Mouse (Mus musculus) heart, embryonic 16.5 days (tissue): Measurements from ENCODE around the gene Capn2. TPM values are rescaled to one million over a fixed set of nuclear protein-coding genes. Genes with fewer than 3 reads are reported as not detected.

Experiments used
- ATAC-seq: fragments of 200-750 bp; cut with Nextera tagmentation; replicated peaks from 2 replicates; pipeline ENCODE4 v1.8.0; 2017; ENCODE audit warnings: moderate number of reproducible peaks; ENCODE audit not compliant: insufficient read depth, low FRiP score; ENCODE audit errors: extremely low read depth
- H3K27ac ChIP-seq: fragments of 300-500 bp; sonication (generic); 2 replicates; pipeline ENCODE4 v1.5.1; 2014; ENCODE audit warnings: mild to moderate bottlenecking, low read length, control low read depth, moderate library complexity
- H3K27me3 ChIP-seq: fragments of 300-500 bp; sonication (generic); 2 replicates; pipeline ENCODE4 v1.6.1; 2014; ENCODE audit warnings: low read length, mixed read lengths; ENCODE audit not compliant: control insufficient read depth, insufficient read depth
- H3K36me3 ChIP-seq: fragments of 300-500 bp; sonication (generic); 2 replicates; pipeline ENCODE4 v1.6.1; 2014; ENCODE audit not compliant: control insufficient read depth, insufficient read depth
- H3K4me1 ChIP-seq: fragments of 300-500 bp; sonication (generic); 2 replicates; pipeline ENCODE4 v1.6.1; 2014; ENCODE audit warnings: low read length, mixed read lengths; ENCODE audit not compliant: control insufficient read depth, insufficient read depth
- H3K4me2 ChIP-seq: fragments of 300-500 bp; sonication (generic); 2 replicates; pipeline ENCODE4 v1.6.1; 2014; ENCODE audit warnings: low read depth, mild to moderate bottlenecking, control low read depth, low read length
- H3K4me3 ChIP-seq: fragments of 300-500 bp; sonication (generic); 2 replicates; pipeline ENCODE4 v1.5.1; 2014; ENCODE audit warnings: mild to moderate bottlenecking, control low read depth, low read length
- H3K9ac ChIP-seq: fragments of 300-500 bp; sonication (generic); 2 replicates; pipeline ENCODE4 v1.6.1; 2014; ENCODE audit warnings: low read length, control low read depth
- H3K9me3 ChIP-seq: fragments of 300-500 bp; sonication (generic); replicated peaks from 2 replicates; pipeline ENCODE4 v1.6.1; 2016; ENCODE audit warnings: low read length; ENCODE audit not compliant: control insufficient read depth
- WGBS: fragments of 180-500 bp; shearing (Covaris S2); extraction: QIAGEN DNeasy Blood & Tissue Kit; methylation state at CpG from one replicate; pipeline ENCODE4 v1.1.7; 2014; 5-methylcytosine and 5-hydroxymethylcytosine counted together
- polyA plus RNA-seq: library from polyadenylated mRNA; unstranded; fragments of >200 nt; fragmentation: Nextera tagmentation; extraction: Ambion mirVana; gene quantifications from 2 replicates; pipeline ENCODE4 v1.2.1, GENCODE M21; 2015

Gene Capn2
- polyA plus RNA-seq, 1 experiment from 2014 or later: 91.1 TPM

GRCm38 (mm10) chr1:182506229-182506986 is 11.0 kb downstream of the Capn2 start:
- Histone ChIP-seq H3K27ac (peak overlapping the region; percentile 88), H3K4me2 (peak overlapping the region; percentile 14; the same call in 1 of the 2 replicates), H3K9me3 (no peaks in the 10 kb centered on the region), H3K27me3 (no peaks in the 10 kb centered on the region), H3K4me3 (no peak overlapping the region), H3K9ac (no peak overlapping the region; the same call in 1 of the 2 replicates), H3K36me3 (peaks cover 13% of the 10 kb centered on the region), H3K4me1 (peaks cover 46% of the 10 kb centered on the region)
- 26% methylated on average over 7 of the region's 7 CpGs for WGBS
- peak; percentile 75 for ATAC-seq

GRCm38 (mm10) chr1:182505291-182505690 is 12.1 kb downstream of the Capn2 start:
- H3K4me2 ChIP-seq: no peak overlapping the region
- peaks cover 54% of the 10 kb centered on the region for H3K4me1 ChIP-seq
- no peak for ATAC-seq
- no peak overlapping the region for H3K4me3 ChIP-seq
- H3K36me3 ChIP-seq: peaks cover 12% of the 10 kb centered on the region
- 90% methylated on average over 3 of the region's 3 CpGs for WGBS
- no peaks in the 10 kb centered on the region for H3K9me3 ChIP-seq
- H3K9ac ChIP-seq: no peak overlapping the region
- no peak overlapping the region; the same call in 1 of the 2 replicates for H3K27ac ChIP-seq
- H3K27me3 ChIP-seq: no peaks in the 10 kb centered on the region

- Histone ChIP-seq H3K4me2 (peak overlapping the region; percentile 27; the same call in 1 of the 2 replicates), H3K27ac (peak overlapping the region; percentile 55), H3K9me3 (no peaks in the 10 kb centered on the region), H3K27me3 (no peaks in the 10 kb centered on the region), H3K9ac (peak overlapping the region; percentile 35; the same call in 1 of the 2 replicates), H3K36me3 (peaks cover 6% of the 10 kb centered on the region), H3K4me1 (peaks cover 64% of the 10 kb centered on the region), H3K4me3 (no peak overlapping the region)
- WGBS: 0% methylated on average over 4 of the region's 4 CpGs
- peak; percentile 20; the same call in 1 of the 2 replicates for ATAC-seq
Observed at GRCm38 (mm10) chr1:182504223-182504622, 13.2 kb downstream of the Capn2 start.

GRCm38 (mm10) chr1:182503206-182503900 is 14.1 kb downstream of the Capn2 start:
- 77% methylated on average over 13 of the region's 13 CpGs for WGBS
- ATAC-seq: no peak
- Histone ChIP-seq H3K9ac (no peak overlapping the region), H3K27me3 (no peaks in the 10 kb centered on the region), H3K9me3 (no peaks in the 10 kb centered on the region), H3K4me2 (no peak overlapping the region), H3K4me1 (peaks cover 72% of the 10 kb centered on the region), H3K36me3 (no peaks in the 10 kb centered on the region), H3K27ac (no peak overlapping the region), H3K4me3 (no peak overlapping the region)

- Histone ChIP-seq H3K4me2 (no peak overlapping the region), H3K4me3 (no peak overlapping the region), H3K27ac (no peak overlapping the region), H3K4me1 (peaks cover 77% of the 10 kb centered on the region), H3K36me3 (no peaks in the 10 kb centered on the region), H3K9me3 (no peaks in the 10 kb centered on the region), H3K9ac (no peak overlapping the region), H3K27me3 (no peaks in the 10 kb centered on the region)
- WGBS: 77% methylated on average over 7 of the region's 7 CpGs
- ATAC-seq: no peak
Observed at GRCm38 (mm10) chr1:182502491-182503050, 14.8 kb downstream of the Capn2 start.

- no peak overlapping the region for H3K4me3 ChIP-seq
- peaks cover 84% of the 10 kb centered on the region for H3K4me1 ChIP-seq
- WGBS: 75% methylated on average over 7 of the region's 7 CpGs
- no peaks in the 10 kb centered on the region for H3K9me3 ChIP-seq
- no peak overlapping the region for H3K27ac ChIP-seq
- no peak for ATAC-seq
- H3K36me3 ChIP-seq: no peaks in the 10 kb centered on the region
- no peak overlapping the region for H3K4me2 ChIP-seq
- H3K9ac ChIP-seq: no peak overlapping the region
- no peaks in the 10 kb centered on the region for H3K27me3 ChIP-seq
Observed at GRCm38 (mm10) chr1:182501815-182502405, 15.5 kb downstream of the Capn2 start.

GRCm38 (mm10) chr1:182500843-182501242 is 16.6 kb downstream of the Capn2 start:
- Histone ChIP-seq H3K4me2 (no peak overlapping the region), H3K9ac (no peak overlapping the region), H3K4me3 (no peak overlapping the region), H3K36me3 (no peaks in the 10 kb centered on the region), H3K27me3 (no peaks in the 10 kb centered on the region), H3K4me1 (peaks cover 82% of the 10 kb centered on the region), H3K27ac (peak overlapping the region; percentile 75; the same call in 1 of the 2 replicates), H3K9me3 (no peaks in the 10 kb centered on the region)
- no peak for ATAC-seq
- WGBS: 77% methylated on average over 4 of the region's 4 CpGs

- no peak overlapping the region for H3K9ac ChIP-seq
Observed at GRCm38 (mm10) chr1:182500224-182500623, 17.2 kb downstream of the Capn2 start.

More at GRCm38 (mm10) chr1:182500224-182500623, 17.2 kb downstream of the Capn2 start:
- Histone ChIP-seq H3K9me3 (no peaks in the 10 kb centered on the region), H3K4me3 (no peak overlapping the region), H3K4me2 (no peak overlapping the region), H3K27me3 (no peaks in the 10 kb centered on the region), H3K27ac (peak overlapping the region; percentile 75), H3K36me3 (no peaks in the 10 kb centered on the region), H3K4me1 (peaks cover 77% of the 10 kb centered on the region)
- 67% methylated on average over 4 of the region's 4 CpGs for WGBS
- no peak for ATAC-seq
